Comparison of ENCODE assay signal across 9 mouse cellular contexts in the genomic region with DNA sequence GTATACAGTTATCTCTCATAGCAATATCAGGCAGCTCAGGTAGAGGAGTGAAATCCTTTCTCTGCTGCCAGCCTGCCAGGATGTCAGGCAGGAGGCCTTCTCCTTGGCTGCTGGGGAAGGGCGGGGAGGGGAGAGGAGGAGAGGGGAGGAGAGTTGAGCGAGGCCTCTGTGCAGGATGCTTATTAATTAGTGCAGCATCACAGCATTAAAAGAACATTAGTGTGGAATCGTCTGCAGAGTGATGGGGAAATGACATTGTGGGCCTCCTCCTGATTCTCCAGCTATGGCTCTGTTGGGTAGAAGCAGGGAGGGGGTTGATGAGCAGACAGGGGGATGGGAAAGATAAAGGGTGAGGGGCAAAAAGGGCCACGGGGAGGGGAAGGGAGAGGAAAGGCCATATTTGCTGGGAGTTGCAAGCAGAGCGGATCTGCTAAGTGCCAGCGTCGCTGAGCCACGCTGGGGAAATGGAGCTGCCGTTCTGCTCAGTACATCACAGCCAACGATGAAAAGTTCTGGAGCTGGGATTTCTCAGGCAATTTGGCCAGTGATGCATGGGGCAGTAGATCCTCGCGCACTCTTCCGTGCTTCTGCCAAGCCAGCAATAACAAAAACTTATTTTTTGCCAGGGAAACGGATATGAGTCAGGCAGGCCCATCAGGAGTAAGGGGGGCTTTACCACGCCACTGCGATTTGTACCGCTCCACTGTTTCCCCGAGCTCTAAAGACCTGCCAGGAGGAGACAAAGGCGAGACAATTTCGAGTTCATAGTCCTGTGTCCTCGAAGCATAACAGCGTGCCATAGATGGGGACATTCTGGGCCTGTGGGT. TPM values are rescaled to one million over a fixed set of nuclear protein-coding genes. Genes with fewer than 3 reads are reported as not detected.
A peak's percentile ranks its signal among the peaks of the same experiment; 100 is the strongest.
DNase-seq lines count a peak whose midpoint lies in the region; ATAC-seq lines count a peak whose summit lies in the region.
"Had no signal": no experiment of that assay in that cellular context is flagged by ENCODE, and none has a peak within 500 bp of the region (broad histone marks: within the 10 kb centered on the region; RNA-seq: fewer than 3 reads in every experiment).

No protein-coding gene starts in this region.

- peak overlapping the region; percentile 57 for H3K27ac ChIP-seq in forebrain, embryonic 13.5 days
- peak overlapping the region; percentile 76 for H3K27ac ChIP-seq in intestine, embryonic 15.5 days
- H3K27ac ChIP-seq in midbrain, embryonic 15.5 days = 0 out of 2 replicates have a peak overlapping the region, but pooled peaks have one; percentile 36

- no peaks in the 10 kb centered on the region for H3K9me3 ChIP-seq in forebrain, embryonic 13.5 days (replicated peaks)
- H3K9me3 ChIP-seq in intestine, embryonic 15.5 days = no peaks in the 10 kb centered on the region
- H3K9me3 ChIP-seq in midbrain, embryonic 15.5 days = no peaks in the 10 kb centered on the region
- H3K9me3 ChIP-seq: megakaryocyte, embryonic 14.5 days had no signal

- no peak overlapping the region for H3K4me3 ChIP-seq in forebrain, embryonic 13.5 days
- H3K4me3 ChIP-seq in intestine, embryonic 15.5 days (replicated peaks) = no peak overlapping the region
- no peak overlapping the region for H3K4me3 ChIP-seq in midbrain, embryonic 15.5 days
- H3K4me3 ChIP-seq: megakaryocyte, embryonic 14.5 days had no signal

- H3K36me3 ChIP-seq in forebrain, embryonic 13.5 days (ENCODE audit: poor library complexity, severe bottlenecking) = no peaks in the 10 kb centered on the region
- H3K36me3 ChIP-seq in intestine, embryonic 15.5 days = no peaks in the 10 kb centered on the region
- H3K36me3 ChIP-seq in midbrain, embryonic 15.5 days (replicated peaks) = no peaks in the 10 kb centered on the region

- peaks cover 16% of the 10 kb centered on the region for H3K4me1 ChIP-seq in forebrain, embryonic 13.5 days
- peaks cover 44% of the 10 kb centered on the region for H3K4me1 ChIP-seq in intestine, embryonic 15.5 days (replicated peaks)
- peaks cover 14% of the 10 kb centered on the region for H3K4me1 ChIP-seq in midbrain, embryonic 15.5 days

- peak; percentile 15 for DNase-seq in adrenal gland, postnatal 10 days
- no peak for DNase-seq in adrenal gland, adult 18-20 months (ENCODE audit: low spot score in 2 of 2)
- no peak for DNase-seq in urinary bladder, postnatal 10 days (ENCODE audit: low spot score)
- no peak for DNase-seq in testis, postnatal 14 days (ENCODE audit: low spot score)
- no peak for DNase-seq in frontal cortex, adult 2 months (ENCODE audit: extremely low spot score in 1 of 2, low spot score in 1 of 2)

- peaks cover 32% of the 10 kb centered on the region for H3K27me3 ChIP-seq in forebrain, embryonic 13.5 days
- H3K27me3 ChIP-seq in intestine, embryonic 15.5 days (replicated peaks) = peaks cover 4% of the 10 kb centered on the region; the same call in 1 of the 2 replicates
- peaks cover 26% of the 10 kb centered on the region for H3K27me3 ChIP-seq in midbrain, embryonic 15.5 days (replicated peaks)

- no peak overlapping the region; the same call in 1 of the 2 replicates for H3K9ac ChIP-seq in forebrain, embryonic 13.5 days
- H3K9ac ChIP-seq in intestine, embryonic 15.5 days = no peak overlapping the region
- H3K9ac ChIP-seq in midbrain, embryonic 15.5 days = no peak overlapping the region

- 25% methylated on average over 22 of the region's 22 CpGs for WGBS in forebrain, embryonic 13.5 days
- 27% methylated on average over 22 of the region's 22 CpGs for WGBS in intestine, embryonic 15.5 days
- 16% methylated on average over 22 of the region's 22 CpGs for WGBS in midbrain, embryonic 15.5 days

- ATAC-seq in forebrain, embryonic 13.5 days = no peak
- 0 out of 2 replicates have a peak, but pooled peaks have one; percentile 6 for ATAC-seq in intestine, embryonic 15.5 days
- ATAC-seq in midbrain, embryonic 15.5 days (replicated peaks) = no peak

- peak overlapping the region; percentile 12; the same call in 1 of the 2 replicates for H3K4me2 ChIP-seq in forebrain, embryonic 13.5 days
- H3K4me2 ChIP-seq in intestine, embryonic 15.5 days (replicated peaks) = no peak overlapping the region; the same call in 1 of the 2 replicates
- H3K4me2 ChIP-seq in midbrain, embryonic 15.5 days = peak overlapping the region; percentile 29

RNA-seq across cellular contexts. Expression of gene Slf2, which starts 30.8 kb away (rescaled TPM):
- total RNA-seq in adrenal gland, postnatal 10 days (2021) = 10 to 100 TPM; 22.6 to 31.5 TPM
- total RNA-seq in adrenal gland, adult 18-20 months (2021) = 10 to 100 TPM; 20.9 to 21.8 TPM
- polyA plus RNA-seq in forebrain, embryonic 13.5 days (2015; fragmentation: Nextera tagmentation; extraction: Ambion mirVana) = 30.4 and 34.5 TPM in 2 replicates
- polyA plus RNA-seq in intestine, embryonic 15.5 days (2015; fragmentation: Nextera tagmentation; extraction: Ambion mirVana) = 31.9 and 33.9 TPM in 2 replicates
- polyA plus RNA-seq in midbrain, embryonic 15.5 days (2015; fragmentation: Nextera tagmentation; extraction: Ambion mirVana) = 27.8 and 33.0 TPM in 2 replicates
- polyA plus RNA-seq in frontal cortex, adult 2 months (2012; rRNA removed) = 39.7 and 46.4 TPM in 2 replicates
